Mouse (Mus musculus): Measurements from ENCODE around the gene Ankrd11.

Ankrd11 gene

GRCm38 (mm10) chr8:122893451-122893850 lies 148.6 kb downstream of the Ankrd11 start:
- no peak for DNase-seq

- DNase-seq, result no peak
These were observed 150.6 kb downstream of the Ankrd11 start for GRCm38 (mm10) chr8:122891440-122891839.

GRCm38 (mm10) chr8:122883671-122884070 lies 158.4 kb downstream of the Ankrd11 start:
- DNase-seq, result no peak

GRCm38 (mm10) chr8:122880302-122880701 lies 161.8 kb downstream of the Ankrd11 start:
- peak; percentile 59 to 63 for DNase-seq

GRCm38 (mm10) chr8:122878231-122878630 lies 163.8 kb downstream of the Ankrd11 start:
- DNase-seq, result no peak

GRCm38 (mm10) chr8:122875186-122875585 lies 166.9 kb downstream of the Ankrd11 start:
- DNase-seq, result no peak

GRCm38 (mm10) chr8:122873171-122873570 lies 168.9 kb downstream of the Ankrd11 start:
- peak; percentile 65 to 75 for DNase-seq

GRCm38 (mm10) chr8:122871663-122872062 lies 170.4 kb downstream of the Ankrd11 start:
- no peak for DNase-seq

GRCm38 (mm10) chr8:122870377-122870863 lies 171.7 kb downstream of the Ankrd11 start:
- peak; percentile 59 to 68 for DNase-seq

- DNase-seq, result no peak
These were observed 174.1 kb downstream of the Ankrd11 start for GRCm38 (mm10) chr8:122867982-122868381.

GRCm38 (mm10) chr8:122866231-122866630 lies 175.8 kb downstream of the Ankrd11 start:
- DNase-seq, result peak in 1 of 2 experiments; percentile 33

- DNase-seq, result peak in 1 of 2 experiments; percentile 45
These were observed 176.6 kb downstream of the Ankrd11 start for GRCm38 (mm10) chr8:122865441-122865840.

- no peak for DNase-seq
These were observed 177.4 kb downstream of the Ankrd11 start for GRCm38 (mm10) chr8:122864719-122865129.

- DNase-seq, result no peak
These were observed 182.2 kb downstream of the Ankrd11 start for GRCm38 (mm10) chr8:122859843-122860242.

- no peak for DNase-seq
These were observed 185.8 kb downstream of the Ankrd11 start for GRCm38 (mm10) chr8:122856288-122856687.

- DNase-seq, result no peak
These were observed 187.0 kb downstream of the Ankrd11 start for GRCm38 (mm10) chr8:122855123-122855522.

GRCm38 (mm10) chr8:122854388-122854787 lies 187.7 kb downstream of the Ankrd11 start:
- peak in 1 of 2 experiments; percentile 28 for DNase-seq

- peak; percentile 75 to 82 for DNase-seq
These were observed 188.7 kb downstream of the Ankrd11 start for GRCm38 (mm10) chr8:122853340-122853771.

GRCm38 (mm10) chr8:122852546-122852905 lies 189.6 kb downstream of the Ankrd11 start:
- DNase-seq, result no peak

- DNase-seq, result peak; percentile 92
These were observed 190.2 kb downstream of the Ankrd11 start for GRCm38 (mm10) chr8:122851692-122852545.

GRCm38 (mm10) chr8:122850641-122851240 lies 191.3 kb downstream of the Ankrd11 start:
- DNase-seq, result peak in 1 of 2 experiments; percentile 43

GRCm38 (mm10) chr8:122849152-122849910 lies 192.7 kb downstream of the Ankrd11 start:
- DNase-seq, result no peak

Measured in cerebellum, postnatal 36 days (tissue).